Mouse (Mus musculus): ENCODE measurements around the gene Olfm1.
A peak's percentile ranks its signal among the peaks of the same experiment; 100 is the strongest.

The Olfm1 gene

GRCm38 (mm10) chr2:28204677-28205466 is 12.1 kb downstream of the Olfm1 start:
- DNase-seq = no peak

GRCm38 (mm10) chr2:28205467-28205805 is 12.6 kb downstream of the Olfm1 start:
- peak; percentile 47 for DNase-seq

GRCm38 (mm10) chr2:28205870-28206421 is 13.2 kb downstream of the Olfm1 start:
- DNase-seq = no peak

GRCm38 (mm10) chr2:28206472-28206871 is 13.7 kb downstream of the Olfm1 start:
- DNase-seq = no peak

- DNase-seq = no peak
These were observed 14.5 kb downstream of the Olfm1 start for GRCm38 (mm10) chr2:28207200-28207750.

- DNase-seq = no peak
These were observed 15.4 kb downstream of the Olfm1 start for GRCm38 (mm10) chr2:28208130-28208745.

GRCm38 (mm10) chr2:28209211-28209610 is 16.4 kb downstream of the Olfm1 start:
- DNase-seq = no peak

- DNase-seq = no peak
These were observed 16.9 kb downstream of the Olfm1 start for GRCm38 (mm10) chr2:28209653-28210052.

GRCm38 (mm10) chr2:28210273-28210672 is 17.5 kb downstream of the Olfm1 start:
- DNase-seq = no peak

GRCm38 (mm10) chr2:28211531-28212281 is 18.9 kb downstream of the Olfm1 start:
- DNase-seq = no peak

GRCm38 (mm10) chr2:28212911-28213310 is 20.1 kb downstream of the Olfm1 start:
- DNase-seq = no peak

GRCm38 (mm10) chr2:28216211-28216775 is 23.5 kb downstream of the Olfm1 start:
- DNase-seq = no peak

- no peak for DNase-seq
These were observed 25.0 kb downstream of the Olfm1 start for GRCm38 (mm10) chr2:28217783-28218182.

- no peak for DNase-seq
These were observed 26.0 kb downstream of the Olfm1 start for GRCm38 (mm10) chr2:28218651-28219356.

- DNase-seq = no peak
These were observed 26.8 kb downstream of the Olfm1 start for GRCm38 (mm10) chr2:28219625-28220024.

GRCm38 (mm10) chr2:28221803-28222202 is 29.0 kb downstream of the Olfm1 start:
- no peak for DNase-seq

- no peak for DNase-seq
These were observed 32.0 kb downstream of the Olfm1 start for GRCm38 (mm10) chr2:28224819-28225218.

GRCm38 (mm10) chr2:28225906-28226305 is 33.1 kb downstream of the Olfm1 start:
- no peak for DNase-seq

- no peak for DNase-seq
These were observed 34.2 kb downstream of the Olfm1 start for GRCm38 (mm10) chr2:28226971-28227370.

GRCm38 (mm10) chr2:28227589-28228191 is 34.9 kb downstream of the Olfm1 start:
- no peak for DNase-seq

- no peak for DNase-seq
These were observed 35.6 kb downstream of the Olfm1 start for GRCm38 (mm10) chr2:28228364-28228763.

GRCm38 (mm10) chr2:28235129-28235528 is 42.3 kb downstream of the Olfm1 start:
- DNase-seq = no peak
